ENCODE assay signal across 29 mouse cellular contexts in the genomic region with DNA sequence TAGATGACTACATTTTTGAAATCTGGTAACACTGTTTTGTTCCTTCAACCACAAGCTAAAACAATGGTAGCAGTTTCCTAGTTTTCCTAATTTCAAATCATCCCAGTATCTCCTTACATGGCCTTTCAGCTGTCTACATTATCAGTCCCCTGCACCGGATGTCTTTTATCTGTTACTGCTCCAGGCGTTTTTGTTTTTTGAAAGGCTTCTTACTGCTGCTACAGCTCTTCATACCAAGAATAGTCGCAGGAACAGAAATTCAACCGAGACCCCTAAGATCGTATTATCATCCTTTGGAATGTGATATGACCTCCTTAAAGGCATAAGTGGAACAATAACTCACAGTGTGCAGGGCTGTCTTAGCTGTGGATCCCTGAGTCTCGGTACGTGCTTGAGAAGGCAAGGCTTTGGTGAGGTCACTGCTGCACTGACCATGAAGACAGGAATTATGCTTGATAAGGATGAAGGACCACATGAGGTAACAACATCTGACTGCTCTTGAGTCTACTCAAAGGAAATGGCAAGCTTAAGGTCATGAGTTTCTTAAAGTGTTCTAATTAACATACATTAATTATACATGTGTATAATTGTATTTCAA.
DNase-seq lines count a peak whose midpoint lies in the region; ATAC-seq and TF ChIP-seq lines count a peak whose summit lies in the region.
"Had no signal": no experiment of that assay in that cellular context is flagged by ENCODE, and none has a peak within 500 bp of the region (broad histone marks: within the 10 kb centered on the region; RNA-seq: fewer than 3 reads in every experiment).

No protein-coding gene starts in this region.

- peak; percentile 23 for DNase-seq in intestine, embryonic 14.5 days (ENCODE audit: low spot score)
- no peak for DNase-seq in kidney, postnatal 36 days
- DNase-seq in lung, embryonic 14.5 days = peak; percentile 12
- no peak for DNase-seq in lung, adult 18-20 months
- no peak for DNase-seq in cerebellum, adult 11 months
- DNase-seq: adrenal gland, adult 8-10 months; adrenal gland, postnatal 14 days; adrenal gland, postnatal 36 days; B cell, adult 2 months; cerebellum, adult 18-20 months; cerebellum, adult 8-10 months; cerebellum, adult 9-11 months; cerebellum, postnatal 14 days; cerebellum, postnatal 36 days; embryo, embryonic 11 days had no signal

- H3K4me3 ChIP-seq in intestine, embryonic 14.5 days (ENCODE audit: low read depth, low read length) = no peak overlapping the region
- H3K4me3 ChIP-seq in intestine, embryonic 16.5 days (ENCODE audit: low read length) = no peak overlapping the region
- H3K4me3 ChIP-seq in kidney, embryonic 16.5 days (ENCODE audit: low read length) = no peak overlapping the region
- H3K4me3 ChIP-seq in lung, embryonic 14.5 days (ENCODE audit: low read depth, low read length) = no peak overlapping the region
- no peak overlapping the region for H3K4me3 ChIP-seq in myocyte
- H3K4me3 ChIP-seq: embryonic facial prominence, embryonic 13.5 days; embryonic facial prominence, embryonic 15.5 days; erythroblast, embryonic 14.5 days; forebrain, embryonic 10.5 days; forebrain, embryonic 12.5 days had no signal

- H3K4me2 ChIP-seq in intestine, embryonic 14.5 days (ENCODE audit: low read length) = no peak overlapping the region
- no peak overlapping the region for H3K4me2 ChIP-seq in intestine, embryonic 16.5 days (ENCODE audit: low read depth, low read length)
- H3K4me2 ChIP-seq in kidney, embryonic 16.5 days (replicated peaks; ENCODE audit: low read depth, low read length) = no peak overlapping the region
- no peak overlapping the region for H3K4me2 ChIP-seq in lung, embryonic 14.5 days
- peak overlapping the region; percentile 25 for H3K4me2 ChIP-seq in myocyte (ENCODE audit: low read depth)
- H3K4me2 ChIP-seq: embryonic facial prominence, embryonic 13.5 days; embryonic facial prominence, embryonic 15.5 days; forebrain, embryonic 12.5 days had no signal

- WGBS in intestine, embryonic 14.5 days = 52% methylated on average over 7 of the region's 7 CpGs
- 58% methylated on average over 7 of the region's 7 CpGs for WGBS in intestine, embryonic 16.5 days
- WGBS in kidney, embryonic 16.5 days = 31% methylated on average over 7 of the region's 7 CpGs
- WGBS in lung, embryonic 14.5 days = 40% methylated on average over 7 of the region's 7 CpGs

- no peak overlapping the region for H3ac ChIP-seq in myocyte (ENCODE audit: control insufficient read depth, insufficient read length)

- no peak overlapping the region for H3K9ac ChIP-seq in intestine, embryonic 14.5 days (ENCODE audit: low read length)
- no peak overlapping the region for H3K9ac ChIP-seq in intestine, embryonic 16.5 days (ENCODE audit: low read depth, low read length)
- H3K9ac ChIP-seq in kidney, embryonic 16.5 days (replicated peaks; ENCODE audit: low read length) = no peak overlapping the region
- H3K9ac ChIP-seq in lung, embryonic 14.5 days = no peak overlapping the region
- H3K9ac ChIP-seq: embryonic facial prominence, embryonic 13.5 days; embryonic facial prominence, embryonic 15.5 days; forebrain, embryonic 12.5 days had no signal

- TF ChIP-seq CTCF in lung, embryonic 14.5 days (IDR thresholded peaks at IDR 0.05; ENCODE audit: low read depth) = no peak

- no peak overlapping the region for H3K27ac ChIP-seq in intestine, embryonic 14.5 days (ENCODE audit: low read depth)
- H3K27ac ChIP-seq in intestine, embryonic 16.5 days (ENCODE audit: low read length) = no peak overlapping the region
- H3K27ac ChIP-seq in kidney, embryonic 16.5 days (ENCODE audit: low read length) = no peak overlapping the region
- no peak overlapping the region for H3K27ac ChIP-seq in lung, embryonic 14.5 days (ENCODE audit: low read depth)
- H3K27ac ChIP-seq: embryonic facial prominence, embryonic 13.5 days; embryonic facial prominence, embryonic 15.5 days; forebrain, embryonic 10.5 days; forebrain, embryonic 12.5 days had no signal

- no peaks in the 10 kb centered on the region for H3K27me3 ChIP-seq in intestine, embryonic 14.5 days (replicated peaks; ENCODE audit: control insufficient read depth, insufficient read depth, low read length)
- H3K27me3 ChIP-seq in intestine, embryonic 16.5 days (replicated peaks; ENCODE audit: control insufficient read depth, insufficient read depth, low read length) = no peaks in the 10 kb centered on the region
- no peaks in the 10 kb centered on the region for H3K27me3 ChIP-seq in kidney, embryonic 16.5 days (ENCODE audit: insufficient read depth, low read length)
- H3K27me3 ChIP-seq in lung, embryonic 14.5 days (ENCODE audit: insufficient read depth, low read length) = no peaks in the 10 kb centered on the region
- no peaks in the 10 kb centered on the region for H3K27me3 ChIP-seq in myocyte (ENCODE audit: control insufficient read depth, insufficient read depth, insufficient read length)
- H3K27me3 ChIP-seq: CH12.LX; embryonic facial prominence, embryonic 13.5 days; embryonic facial prominence, embryonic 15.5 days; forebrain, embryonic 12.5 days had no signal

- H3K36me3 ChIP-seq in intestine, embryonic 14.5 days (ENCODE audit: control insufficient read depth, insufficient read depth, low read length) = no peaks in the 10 kb centered on the region
- H3K36me3 ChIP-seq in intestine, embryonic 16.5 days (ENCODE audit: control insufficient read depth, insufficient read depth, low read length) = no peaks in the 10 kb centered on the region
- no peaks in the 10 kb centered on the region for H3K36me3 ChIP-seq in kidney, embryonic 16.5 days (ENCODE audit: insufficient read depth, low read length)
- H3K36me3 ChIP-seq in lung, embryonic 14.5 days (ENCODE audit: insufficient read depth) = no peaks in the 10 kb centered on the region
- no peaks in the 10 kb centered on the region for H3K36me3 ChIP-seq in myocyte (ENCODE audit: control insufficient read depth, insufficient read depth)
- H3K36me3 ChIP-seq: embryonic facial prominence, embryonic 13.5 days; embryonic facial prominence, embryonic 15.5 days; forebrain, embryonic 10.5 days; forebrain, embryonic 12.5 days; G1E had no signal

- H3K9me3 ChIP-seq in intestine, embryonic 14.5 days (ENCODE audit: control insufficient read depth, low read length) = no peaks in the 10 kb centered on the region
- H3K9me3 ChIP-seq in intestine, embryonic 16.5 days (ENCODE audit: control insufficient read depth, low read length) = no peaks in the 10 kb centered on the region
- no peaks in the 10 kb centered on the region for H3K9me3 ChIP-seq in kidney, embryonic 16.5 days (ENCODE audit: low read length)
- no peaks in the 10 kb centered on the region for H3K9me3 ChIP-seq in lung, embryonic 14.5 days (ENCODE audit: low read depth, low read length)
- H3K9me3 ChIP-seq: embryonic facial prominence, embryonic 13.5 days; embryonic facial prominence, embryonic 15.5 days; forebrain, embryonic 10.5 days; forebrain, embryonic 12.5 days; G1E had no signal

- no peaks in the 10 kb centered on the region for H3K79me2 ChIP-seq in myocyte (ENCODE audit: control insufficient read depth, insufficient read depth)

- TF ChIP-seq POLR2A in myocyte (IDR thresholded peaks at IDR 0.05; ENCODE audit: insufficient read length, low read depth) = no peak

- H3K4me1 ChIP-seq in intestine, embryonic 14.5 days (replicated peaks; ENCODE audit: control insufficient read depth, insufficient read depth, low read length) = peaks cover 5% of the 10 kb centered on the region; the same call in 1 of the 2 replicates
- no peaks in the 10 kb centered on the region for H3K4me1 ChIP-seq in intestine, embryonic 16.5 days (ENCODE audit: control insufficient read depth, insufficient read depth, low read length)
- peaks cover 11% of the 10 kb centered on the region; the same call in 1 of the 2 replicates for H3K4me1 ChIP-seq in kidney, embryonic 16.5 days (ENCODE audit: insufficient read depth, low read length)
- no peaks in the 10 kb centered on the region for H3K4me1 ChIP-seq in lung, embryonic 14.5 days (ENCODE audit: insufficient read depth)
- H3K4me1 ChIP-seq: forebrain, embryonic 10.5 days had no signal

- no peak for ATAC-seq in intestine, embryonic 14.5 days (replicated peaks; ENCODE audit: low FRiP score, low TSS enrichment, low read depth)
- ATAC-seq in intestine, embryonic 16.5 days = no peak
- ATAC-seq in kidney, embryonic 16.5 days (ENCODE audit: low FRiP score, low TSS enrichment) = peak; percentile 51; the same call in 1 of the 2 replicates
- no peak for ATAC-seq in lung, embryonic 14.5 days (ENCODE audit: insufficient read depth)
- ATAC-seq: activated CD4-positive, CD25-positive, alpha-beta regulatory T cell, adult 4 months; CD4-positive, CD25-positive, alpha-beta regulatory T cell, adult 4 months; forebrain, embryonic 14.5 days; forebrain, embryonic 16.5 days had no signal

TF ChIP-seq in myocyte, 11 proteins besides CTCF, POLR2A, EP300 and RAD21:
- no peak for TF ChIP-seq SRF (IDR thresholded peaks at IDR 0.05; ENCODE audit: control insufficient read depth, insufficient read length, low read depth)
- TF ChIP-seq POLR2AphosphoS2 (IDR thresholded peaks at IDR 0.05; ENCODE audit: insufficient read length, low read depth) = no peak
- TF ChIP-seq TCF3 (IDR thresholded peaks at IDR 0.05; ENCODE audit: insufficient read length, low read depth) = no peak

Comparison
In these comparisons a context has a peak if more than half of its experiments do, and no peak if none do; other contexts are left out.
1. DNase-seq: peak in intestine, embryonic 14.5 days (single experiment) and lung, embryonic 14.5 days (single experiment); none in kidney, postnatal 36 days (0 of 2), lung, adult 18-20 months (0 of 2) and cerebellum, adult 11 months (single experiment).